Mouse (Mus musculus): ENCODE results near the gene Cacna1g. TPM values are rescaled to one million over a fixed set of nuclear protein-coding genes. Genes with fewer than 3 reads are reported as not detected.

Cacna1g gene
- polyA plus RNA-seq, 1 experiment from 2014 or later = 19.3 TPM

- H3K4me1 ChIP-seq (replicated peaks; ENCODE audit: control insufficient read depth, insufficient read depth, low read length) = peaks cover 11% of the 10 kb centered on the region
- 58% methylated on average over 14 of the region's 14 CpGs for WGBS
Measured at GRCm38 (mm10) chr11:94425656-94426055, 48.3 kb downstream of the Cacna1g start.

DNA sequence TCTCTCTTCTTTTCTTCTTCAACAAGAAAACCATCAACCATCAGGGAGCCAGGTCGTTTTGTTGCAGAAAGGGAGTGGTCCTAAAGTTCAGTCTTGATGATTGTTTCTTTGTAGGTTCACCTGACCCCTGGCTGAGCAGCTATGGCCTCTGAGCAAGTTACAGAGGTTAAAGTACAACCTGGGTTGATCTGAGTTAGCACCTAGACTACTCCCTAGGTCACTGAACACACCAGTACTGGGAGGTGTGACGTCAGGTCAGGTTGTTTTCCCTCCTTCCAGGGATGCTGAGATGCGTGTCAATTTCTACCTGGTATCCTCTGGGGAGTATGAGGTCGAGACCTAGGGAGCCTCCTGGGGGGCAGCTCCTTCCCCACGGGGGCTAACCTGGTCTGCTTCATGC, 48.8 kb downstream of the Cacna1g start:
- Histone ChIP-seq H3K9ac (ENCODE audit: low read depth, low read length) (no peak overlapping the region), H3K4me1 (replicated peaks; ENCODE audit: control insufficient read depth, insufficient read depth, low read length) (peaks cover 11% of the 10 kb centered on the region), H3K9me3 (ENCODE audit: control insufficient read depth, low read length) (no peaks in the 10 kb centered on the region), H3K27me3 (ENCODE audit: control insufficient read depth, insufficient read depth, low read length) (no peaks in the 10 kb centered on the region), H3K27ac (ENCODE audit: low read depth, low read length) (no peak overlapping the region), H3K4me3 (ENCODE audit: low read depth, low read length) (no peak overlapping the region), H3K36me3 (ENCODE audit: control insufficient read depth, insufficient read depth, low read length) (no peaks in the 10 kb centered on the region), H3K4me2 (replicated peaks; ENCODE audit: low read depth, low read length) (no peak overlapping the region)
- ATAC-seq (ENCODE audit: low FRiP score) = no peak
- no peak for DNase-seq (ENCODE audit: low spot score)
- WGBS = 55% methylated on average over 5 of the region's 5 CpGs

More at GRCm38 (mm10) chr11:94425656-94426055, 48.3 kb downstream of the Cacna1g start:
- Histone ChIP-seq H3K27me3 (ENCODE audit: control insufficient read depth, insufficient read depth, low read length) (no peaks in the 10 kb centered on the region), H3K27ac (ENCODE audit: low read depth, low read length) (no peak overlapping the region), H3K4me2 (replicated peaks; ENCODE audit: low read depth, low read length) (no peak overlapping the region), H3K9ac (ENCODE audit: low read depth, low read length) (no peak overlapping the region), H3K9me3 (ENCODE audit: control insufficient read depth, low read length) (no peaks in the 10 kb centered on the region), H3K36me3 (ENCODE audit: control insufficient read depth, insufficient read depth, low read length) (no peaks in the 10 kb centered on the region), H3K4me3 (ENCODE audit: low read depth, low read length) (no peak overlapping the region)
- ATAC-seq (ENCODE audit: low FRiP score) = no peak
- no peak for DNase-seq (ENCODE audit: low spot score)

DNA sequence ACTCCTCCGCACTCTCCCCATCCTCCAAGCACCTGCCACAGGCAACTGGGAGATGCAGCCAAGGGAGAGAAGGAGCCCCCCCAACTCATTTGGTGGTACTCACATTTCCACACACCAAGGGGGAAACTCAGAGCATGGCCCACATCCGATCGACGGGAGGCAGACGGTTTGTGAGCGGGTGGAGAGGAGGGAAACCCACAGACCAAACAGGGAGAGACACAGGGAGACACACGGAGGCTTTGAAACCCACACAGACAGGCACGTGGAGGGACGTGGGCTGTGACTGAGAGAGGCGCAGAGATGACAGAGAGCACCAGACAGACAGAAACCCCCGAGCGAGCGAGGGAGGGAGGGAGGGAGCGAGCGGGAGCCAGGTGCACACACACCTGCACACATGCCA, 49.6 kb downstream of the Cacna1g start:
- Histone ChIP-seq H3K4me2 (replicated peaks; ENCODE audit: low read depth, low read length) (no peak overlapping the region), H3K36me3 (ENCODE audit: control insufficient read depth, insufficient read depth, low read length) (no peaks in the 10 kb centered on the region), H3K9me3 (ENCODE audit: control insufficient read depth, low read length) (no peaks in the 10 kb centered on the region), H3K4me3 (ENCODE audit: low read depth, low read length) (no peak overlapping the region), H3K27ac (ENCODE audit: low read depth, low read length) (no peak overlapping the region), H3K27me3 (ENCODE audit: control insufficient read depth, insufficient read depth, low read length) (no peaks in the 10 kb centered on the region), H3K4me1 (replicated peaks; ENCODE audit: control insufficient read depth, insufficient read depth, low read length) (peaks cover 6% of the 10 kb centered on the region), H3K9ac (ENCODE audit: low read depth, low read length) (no peak overlapping the region)
- 63% methylated on average over 15 of the region's 15 CpGs for WGBS
- DNase-seq (ENCODE audit: low spot score) (no peak), ATAC-seq (ENCODE audit: low FRiP score) (no peak)

- Histone ChIP-seq H3K4me2 (replicated peaks; ENCODE audit: low read depth, low read length) (no peak overlapping the region), H3K9me3 (ENCODE audit: control insufficient read depth, low read length) (no peaks in the 10 kb centered on the region), H3K27ac (ENCODE audit: low read depth, low read length) (no peak overlapping the region), H3K27me3 (ENCODE audit: control insufficient read depth, insufficient read depth, low read length) (no peaks in the 10 kb centered on the region), H3K36me3 (ENCODE audit: control insufficient read depth, insufficient read depth, low read length) (no peaks in the 10 kb centered on the region), H3K4me3 (ENCODE audit: low read depth, low read length) (no peak overlapping the region), H3K9ac (ENCODE audit: low read depth, low read length) (no peak overlapping the region), H3K4me1 (replicated peaks; ENCODE audit: control insufficient read depth, insufficient read depth, low read length) (peaks cover 4% of the 10 kb centered on the region)
- DNase-seq (ENCODE audit: low spot score) (no peak), ATAC-seq (ENCODE audit: low FRiP score) (no peak)
- WGBS = 53% methylated on average over 5 of the region's 5 CpGs
Measured at GRCm38 (mm10) chr11:94423855-94424254, 50.1 kb downstream of the Cacna1g start.

GRCm38 (mm10) chr11:94420991-94421390, 53.0 kb downstream of the Cacna1g start:
- Histone ChIP-seq H3K4me3 (ENCODE audit: low read depth, low read length) (no peak overlapping the region), H3K4me2 (replicated peaks; ENCODE audit: low read depth, low read length) (no peak overlapping the region), H3K9ac (ENCODE audit: low read depth, low read length) (no peak overlapping the region), H3K27ac (ENCODE audit: low read depth, low read length) (no peak overlapping the region), H3K4me1 (replicated peaks; ENCODE audit: control insufficient read depth, insufficient read depth, low read length) (peaks cover 4% of the 10 kb centered on the region; the same call in 1 of the 2 replicates), H3K9me3 (ENCODE audit: control insufficient read depth, low read length) (no peaks in the 10 kb centered on the region), H3K36me3 (ENCODE audit: control insufficient read depth, insufficient read depth, low read length) (no peaks in the 10 kb centered on the region), H3K27me3 (ENCODE audit: control insufficient read depth, insufficient read depth, low read length) (no peaks in the 10 kb centered on the region)
- WGBS = 65% methylated on average over 6 of the region's 6 CpGs
- DNase-seq (ENCODE audit: low spot score) (no peak), ATAC-seq (ENCODE audit: low FRiP score) (no peak)

GRCm38 (mm10) chr11:94420325-94420724, 53.7 kb downstream of the Cacna1g start:
- Histone ChIP-seq H3K36me3 (ENCODE audit: control insufficient read depth, insufficient read depth, low read length) (no peaks in the 10 kb centered on the region), H3K27me3 (ENCODE audit: control insufficient read depth, insufficient read depth, low read length) (no peaks in the 10 kb centered on the region), H3K4me3 (ENCODE audit: low read depth, low read length) (no peak overlapping the region), H3K4me2 (replicated peaks; ENCODE audit: low read depth, low read length) (no peak overlapping the region), H3K27ac (ENCODE audit: low read depth, low read length) (no peak overlapping the region), H3K9me3 (ENCODE audit: control insufficient read depth, low read length) (no peaks in the 10 kb centered on the region), H3K4me1 (replicated peaks; ENCODE audit: control insufficient read depth, insufficient read depth, low read length) (peaks cover 7% of the 10 kb centered on the region; the same call in 1 of the 2 replicates), H3K9ac (ENCODE audit: low read depth, low read length) (no peak overlapping the region)
- 38% methylated on average over 7 of the region's 7 CpGs for WGBS
- no peak for DNase-seq (ENCODE audit: low spot score)
- no peak for ATAC-seq (ENCODE audit: low FRiP score)

DNA sequence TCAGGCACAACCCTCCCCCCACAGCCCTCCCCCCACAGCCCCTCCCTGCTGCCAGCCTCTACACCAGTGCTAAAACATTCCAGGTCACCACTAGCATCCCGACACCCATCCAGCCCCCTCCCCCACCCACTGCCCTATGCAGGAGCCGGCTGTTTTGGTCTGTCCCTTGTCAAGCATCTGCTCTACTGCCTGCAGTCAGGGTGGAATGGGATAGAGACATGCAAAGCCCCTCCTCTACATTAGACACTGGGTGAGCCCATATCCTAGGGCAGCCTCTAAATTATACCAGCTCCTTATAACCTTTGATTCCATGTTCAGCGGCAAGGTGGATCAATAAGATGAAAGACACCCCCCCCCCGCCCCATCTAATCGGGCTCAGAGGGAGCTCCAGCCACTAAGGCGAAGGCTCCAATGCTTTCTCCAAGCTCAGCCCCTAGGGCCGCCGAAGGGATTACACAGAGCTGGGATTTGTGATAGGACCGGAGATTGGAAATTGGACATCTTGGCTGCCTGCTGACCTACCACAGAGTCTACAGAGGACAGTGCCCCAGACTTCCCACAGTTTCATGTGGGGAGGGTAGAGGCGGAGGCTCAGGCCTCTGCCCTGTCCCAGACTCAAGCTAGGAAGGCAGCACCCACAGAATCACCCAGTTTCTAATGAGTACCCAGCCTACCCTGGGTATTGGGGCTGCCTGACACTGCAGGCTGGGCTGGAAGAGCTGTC, 54.8 kb downstream of the Cacna1g start:
- H3K9ac ChIP-seq (ENCODE audit: low read depth, low read length) = no peak overlapping the region
- H3K4me3 ChIP-seq (ENCODE audit: low read depth, low read length) = no peak overlapping the region
- H3K27ac ChIP-seq (ENCODE audit: low read depth, low read length) = no peak overlapping the region
- 55% methylated on average over 10 of the region's 10 CpGs for WGBS
- DNase-seq (ENCODE audit: low spot score) = no peak
- ATAC-seq (ENCODE audit: low FRiP score) = no peak
- H3K4me1 ChIP-seq (replicated peaks; ENCODE audit: control insufficient read depth, insufficient read depth, low read length) = peaks cover 14% of the 10 kb centered on the region
- no peaks in the 10 kb centered on the region for H3K27me3 ChIP-seq (ENCODE audit: control insufficient read depth, insufficient read depth, low read length)
- no peaks in the 10 kb centered on the region for H3K9me3 ChIP-seq (ENCODE audit: control insufficient read depth, low read length)
- no peaks in the 10 kb centered on the region for H3K36me3 ChIP-seq (ENCODE audit: control insufficient read depth, insufficient read depth, low read length)
- H3K4me2 ChIP-seq (replicated peaks; ENCODE audit: low read depth, low read length) = no peak overlapping the region

- Histone ChIP-seq H3K36me3 (ENCODE audit: control insufficient read depth, insufficient read depth, low read length) (no peaks in the 10 kb centered on the region), H3K27ac (ENCODE audit: low read depth, low read length) (no peak overlapping the region), H3K9ac (ENCODE audit: low read depth, low read length) (no peak overlapping the region), H3K9me3 (ENCODE audit: control insufficient read depth, low read length) (no peaks in the 10 kb centered on the region), H3K4me3 (ENCODE audit: low read depth, low read length) (no peak overlapping the region), H3K4me1 (replicated peaks; ENCODE audit: control insufficient read depth, insufficient read depth, low read length) (peaks cover 28% of the 10 kb centered on the region), H3K4me2 (replicated peaks; ENCODE audit: low read depth, low read length) (no peak overlapping the region), H3K27me3 (ENCODE audit: control insufficient read depth, insufficient read depth, low read length) (no peaks in the 10 kb centered on the region)
- ATAC-seq (ENCODE audit: low FRiP score) = no peak
- DNase-seq (ENCODE audit: low spot score) = no peak
- WGBS = 69% methylated on average over 4 of the region's 4 CpGs
Measured at GRCm38 (mm10) chr11:94414042-94414441, 60.0 kb downstream of the Cacna1g start.

GRCm38 (mm10) chr11:94413516-94413915, 60.5 kb downstream of the Cacna1g start:
- no peak overlapping the region for H3K4me3 ChIP-seq (ENCODE audit: low read depth, low read length)
- ATAC-seq (ENCODE audit: low FRiP score) (peak; percentile 44), DNase-seq (ENCODE audit: low spot score) (no peak)
- 10% methylated on average over 8 of the region's 8 CpGs for WGBS
- no peaks in the 10 kb centered on the region for H3K9me3 ChIP-seq (ENCODE audit: control insufficient read depth, low read length)
- H3K27me3 ChIP-seq (ENCODE audit: control insufficient read depth, insufficient read depth, low read length) = no peaks in the 10 kb centered on the region
- H3K9ac ChIP-seq (ENCODE audit: low read depth, low read length) = peak overlapping the region; percentile 44; the same call in 1 of the 2 replicates
- H3K4me1 ChIP-seq (replicated peaks; ENCODE audit: control insufficient read depth, insufficient read depth, low read length) = peaks cover 29% of the 10 kb centered on the region
- no peaks in the 10 kb centered on the region for H3K36me3 ChIP-seq (ENCODE audit: control insufficient read depth, insufficient read depth, low read length)
- H3K27ac ChIP-seq (ENCODE audit: low read depth, low read length) = peak overlapping the region; percentile 70; the same call in 1 of the 2 replicates
- 0 out of 2 replicates have a peak overlapping the region, but pooled peaks have one; percentile 7 for H3K4me2 ChIP-seq (replicated peaks; ENCODE audit: low read depth, low read length)

Data from hindbrain, embryonic 11.5 days (tissue).